Mouse (Mus musculus) myocyte (in vitro differentiated cells): ENCODE results near the gene Fkbp10.

ENCODE experiments used
- MYOG ChIP-seq, 3 experiments: IDR thresholded peaks; one replicate each; pipeline ENCODE4 v1.6.1; 2011; ENCODE audit warnings: control low read depth in 2 of 3, low read depth in 2 of 3, mild to moderate bottlenecking in 2 of 3; ENCODE audit not compliant: insufficient read length in 2 of 3, control insufficient read depth in 1 of 3, insufficient read depth in 1 of 3
- POLR2A ChIP-seq: IDR thresholded peaks from one replicate; pipeline ENCODE4 v1.6.1; 2011; ENCODE audit warnings: low read depth, mild to moderate bottlenecking, control low read depth, moderate library complexity; ENCODE audit not compliant: insufficient read length

GRCm38 (mm10) chr11:100382682-100383081 is 32.8 kb upstream of the Fkbp10 start:
- TF ChIP-seq POLR2A (no peak), MYOG (IDR thresholded peaks at IDR 0.05; ENCODE audit: control insufficient read depth in 1 of 3, insufficient read depth in 1 of 3, insufficient read length in 2 of 3, low read depth in 2 of 3) (no peak)
